Mouse (Mus musculus): ENCODE results near the gene Chrnb1. TPM values are rescaled to one million over a fixed set of nuclear protein-coding genes. Genes with fewer than 3 reads are reported as not detected.

The Chrnb1 gene
- polyA plus RNA-seq, 1 experiment from 2014 or later, result 3.5 TPM

DNA sequence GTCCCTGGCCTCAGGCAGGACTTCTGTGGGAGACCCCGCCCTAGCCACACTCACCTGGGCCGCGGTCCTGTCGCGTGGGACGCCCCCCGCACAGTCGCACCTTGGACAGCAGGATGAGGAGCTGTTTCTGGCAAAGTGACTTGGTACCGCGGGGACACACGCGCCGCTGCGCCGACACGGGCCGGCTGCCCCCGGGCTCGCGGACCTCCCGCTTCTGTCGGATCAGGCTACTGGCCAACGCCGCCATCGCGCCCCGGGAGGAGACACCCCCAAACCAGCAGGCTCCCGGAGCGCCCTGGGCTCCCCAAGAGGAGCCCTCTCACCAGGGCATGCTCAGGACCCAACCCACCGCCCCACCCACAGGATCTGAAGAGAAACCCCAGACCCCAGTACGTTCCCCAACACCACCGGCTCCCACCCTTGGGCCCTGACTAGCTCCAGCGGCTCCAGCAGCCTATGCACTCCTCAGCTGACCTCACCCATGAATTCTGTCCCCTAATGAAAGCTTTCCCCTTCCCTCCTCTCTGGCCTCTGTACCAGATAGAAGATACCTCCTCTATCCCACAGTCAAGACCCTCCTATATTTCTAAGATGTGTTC, 5.7 kb upstream of the Chrnb1 start, which contains the start of gene Fgf11:
Gene Fgf11 (minus strand): TSS at position 479 of the 599 bp plus-strand sequence.
- no peaks in the 10 kb centered on the region for H3K36me3 ChIP-seq (ENCODE audit: control insufficient read depth, insufficient read depth, low read length)
- peak within 1 kb of the TSS; percentile 48 for H3K9ac ChIP-seq (ENCODE audit: low read length)
- H3K27me3 ChIP-seq (replicated peaks; ENCODE audit: control insufficient read depth, insufficient read depth, low read length), result peaks cover 38% of the 10 kb centered on the region
- H3K9me3 ChIP-seq (ENCODE audit: control insufficient read depth, low read length), result no peaks in the 10 kb centered on the region
- H3K4me1 ChIP-seq (replicated peaks; ENCODE audit: control insufficient read depth, insufficient read depth, low read length), result peaks cover 44% of the 10 kb centered on the region
- peak within 1 kb of the TSS; percentile 19; the same call in 1 of the 2 replicates for H3K27ac ChIP-seq (ENCODE audit: low read depth)
- DNase-seq (ENCODE audit: low spot score) (peak; percentile 59), ATAC-seq (replicated peaks; ENCODE audit: low FRiP score, low TSS enrichment, low read depth) (no peak)
- under 1% methylated on average over 33 of the region's 33 CpGs for WGBS
- H3K4me3 ChIP-seq (ENCODE audit: low read depth, low read length), result peak within 1 kb of the TSS; percentile 58
- H3K4me2 ChIP-seq (ENCODE audit: low read length), result peak within 1 kb of the TSS; percentile 82

DNA sequence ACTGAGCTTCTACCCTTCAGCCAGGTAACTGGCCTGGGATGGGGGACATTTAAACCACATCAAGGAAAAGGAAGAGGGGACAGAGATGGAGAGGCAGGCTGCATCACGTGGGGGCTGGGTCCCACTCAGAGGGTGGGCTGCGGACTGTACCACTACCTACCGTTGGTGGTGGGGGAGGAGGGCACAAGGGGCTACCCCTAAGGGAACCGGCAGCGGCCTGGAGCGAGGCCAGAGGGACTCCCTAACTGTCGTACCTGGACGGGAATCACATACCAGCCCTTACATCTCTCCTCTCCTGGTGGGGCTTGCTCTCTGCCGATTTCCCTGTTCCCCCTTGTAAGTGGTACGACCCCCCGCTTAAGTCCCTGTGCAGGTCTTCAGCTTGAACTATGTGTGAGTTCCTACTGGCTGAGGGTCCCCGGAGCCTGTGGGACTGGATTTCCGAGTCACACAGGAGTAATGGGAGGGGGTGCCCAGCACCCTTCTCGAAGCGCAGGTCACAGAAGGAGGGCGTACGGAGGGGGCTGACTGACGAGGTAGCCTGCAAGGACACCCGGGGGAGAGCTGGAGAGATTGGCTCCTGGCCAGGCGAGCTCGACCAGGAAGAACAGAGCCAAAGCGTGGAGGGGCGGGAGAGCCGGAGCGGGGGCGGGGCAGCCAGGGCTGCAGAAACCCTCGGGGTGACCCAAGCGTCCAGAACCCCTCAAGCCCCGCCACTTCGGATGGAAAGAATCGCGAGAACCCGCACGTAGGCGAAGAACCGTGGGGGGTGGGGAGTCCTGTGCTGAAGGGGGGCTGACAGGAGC, 4.9 kb upstream of the Chrnb1 start:
- no peaks in the 10 kb centered on the region for H3K9me3 ChIP-seq (ENCODE audit: control insufficient read depth, low read length)
- 1% methylated on average over 36 of the region's 36 CpGs for WGBS
- peak overlapping the region; percentile 41 for H3K4me3 ChIP-seq (ENCODE audit: low read depth, low read length)
- H3K9ac ChIP-seq (ENCODE audit: low read length), result peak overlapping the region; percentile 48
- H3K4me2 ChIP-seq (ENCODE audit: low read length), result peak overlapping the region; percentile 82
- DNase-seq (ENCODE audit: low spot score), result peak; percentile 90
- H3K27ac ChIP-seq (ENCODE audit: low read depth), result peak overlapping the region; percentile 19; the same call in 1 of the 2 replicates
- peaks cover 44% of the 10 kb centered on the region for H3K4me1 ChIP-seq (replicated peaks; ENCODE audit: control insufficient read depth, insufficient read depth, low read length)
- 0 out of 2 replicates have a peak, but pooled peaks have one; percentile 22 for ATAC-seq (replicated peaks; ENCODE audit: low FRiP score, low TSS enrichment, low read depth)
- H3K27me3 ChIP-seq (replicated peaks; ENCODE audit: control insufficient read depth, insufficient read depth, low read length), result peaks cover 31% of the 10 kb centered on the region
- H3K36me3 ChIP-seq (ENCODE audit: control insufficient read depth, insufficient read depth, low read length), result no peaks in the 10 kb centered on the region

DNA sequence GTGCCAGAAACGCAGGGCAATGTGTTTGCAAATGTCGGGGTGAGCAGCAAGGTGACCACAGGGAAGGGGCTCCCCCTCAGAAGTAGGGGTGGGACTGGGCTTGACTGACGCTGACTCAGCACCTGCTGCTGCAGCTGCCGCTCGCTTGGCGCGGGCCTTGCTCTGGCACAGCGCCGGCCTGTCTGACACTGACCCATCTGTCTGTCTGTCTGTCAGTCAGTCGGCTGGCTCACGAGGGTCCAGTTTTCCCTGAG, 4.3 kb upstream of the Chrnb1 start:
- no peak for ATAC-seq (replicated peaks; ENCODE audit: low FRiP score, low TSS enrichment, low read depth)
- peak overlapping the region; percentile 41 for H3K4me3 ChIP-seq (ENCODE audit: low read depth, low read length)
- WGBS, result 4% methylated on average over 11 of the region's 11 CpGs
- peak overlapping the region; percentile 48; the same call in 1 of the 2 replicates for H3K9ac ChIP-seq (ENCODE audit: low read length)
- H3K9me3 ChIP-seq (ENCODE audit: control insufficient read depth, low read length), result no peaks in the 10 kb centered on the region
- H3K27ac ChIP-seq (ENCODE audit: low read depth), result 0 out of 2 replicates have a peak overlapping the region, but pooled peaks have one; percentile 19
- H3K27me3 ChIP-seq (replicated peaks; ENCODE audit: control insufficient read depth, insufficient read depth, low read length), result peaks cover 26% of the 10 kb centered on the region; the same call in 1 of the 2 replicates
- DNase-seq (ENCODE audit: low spot score), result no peak
- H3K4me2 ChIP-seq (ENCODE audit: low read length), result peak overlapping the region; percentile 82
- H3K4me1 ChIP-seq (replicated peaks; ENCODE audit: control insufficient read depth, insufficient read depth, low read length), result peaks cover 44% of the 10 kb centered on the region
- no peaks in the 10 kb centered on the region for H3K36me3 ChIP-seq (ENCODE audit: control insufficient read depth, insufficient read depth, low read length)

DNA sequence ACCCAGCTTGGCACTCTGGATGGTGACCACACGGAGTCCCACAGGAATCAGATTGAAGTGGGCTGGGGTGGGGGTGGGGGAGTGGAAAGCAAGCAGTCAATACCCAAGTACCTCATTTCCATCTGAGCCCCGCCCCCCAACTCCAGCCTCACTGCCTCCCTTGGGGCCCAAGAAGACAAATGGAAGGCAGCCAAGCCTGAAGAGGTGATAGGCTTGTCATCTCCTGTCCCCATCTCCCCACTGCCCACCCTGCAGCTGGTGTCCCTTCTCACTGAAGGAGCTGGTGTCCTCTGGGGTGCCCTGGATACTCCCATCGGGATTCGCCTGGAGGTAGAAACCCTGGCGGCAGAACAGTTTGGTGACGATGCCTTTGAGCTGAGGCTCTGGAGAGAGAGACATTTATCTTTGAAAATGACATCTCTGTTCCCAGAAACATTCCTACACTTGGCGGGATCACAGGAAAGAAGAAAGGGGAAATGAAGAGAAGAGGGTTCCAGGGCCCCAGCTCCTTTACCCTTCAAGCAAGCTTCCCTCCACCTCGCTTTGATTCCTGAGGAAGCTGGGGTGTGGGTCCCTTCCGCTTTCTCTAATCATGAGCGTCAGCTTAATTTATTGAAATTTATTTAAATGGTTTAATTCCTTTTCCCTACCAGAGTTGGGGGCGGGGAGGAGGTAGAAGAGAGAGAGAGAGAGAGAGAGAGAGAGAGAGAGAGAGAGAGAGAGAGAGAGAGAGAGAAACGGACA, 3.8 kb upstream of the Chrnb1 start:
- peak overlapping the region; percentile 82 for H3K4me2 ChIP-seq (ENCODE audit: low read length)
- 31% methylated on average over 12 of the region's 12 CpGs for WGBS
- no peak overlapping the region for H3K9ac ChIP-seq (ENCODE audit: low read length)
- peaks cover 40% of the 10 kb centered on the region for H3K4me1 ChIP-seq (replicated peaks; ENCODE audit: control insufficient read depth, insufficient read depth, low read length)
- H3K36me3 ChIP-seq (ENCODE audit: control insufficient read depth, insufficient read depth, low read length), result no peaks in the 10 kb centered on the region
- H3K27me3 ChIP-seq (replicated peaks; ENCODE audit: control insufficient read depth, insufficient read depth, low read length), result peaks cover 22% of the 10 kb centered on the region; the same call in 1 of the 2 replicates
- no peaks in the 10 kb centered on the region for H3K9me3 ChIP-seq (ENCODE audit: control insufficient read depth, low read length)
- no peak for DNase-seq (ENCODE audit: low spot score)
- H3K4me3 ChIP-seq (ENCODE audit: low read depth, low read length), result peak overlapping the region; percentile 41; the same call in 1 of the 2 replicates
- no peak for ATAC-seq (replicated peaks; ENCODE audit: low FRiP score, low TSS enrichment, low read depth)
- H3K27ac ChIP-seq (ENCODE audit: low read depth), result no peak overlapping the region

DNA sequence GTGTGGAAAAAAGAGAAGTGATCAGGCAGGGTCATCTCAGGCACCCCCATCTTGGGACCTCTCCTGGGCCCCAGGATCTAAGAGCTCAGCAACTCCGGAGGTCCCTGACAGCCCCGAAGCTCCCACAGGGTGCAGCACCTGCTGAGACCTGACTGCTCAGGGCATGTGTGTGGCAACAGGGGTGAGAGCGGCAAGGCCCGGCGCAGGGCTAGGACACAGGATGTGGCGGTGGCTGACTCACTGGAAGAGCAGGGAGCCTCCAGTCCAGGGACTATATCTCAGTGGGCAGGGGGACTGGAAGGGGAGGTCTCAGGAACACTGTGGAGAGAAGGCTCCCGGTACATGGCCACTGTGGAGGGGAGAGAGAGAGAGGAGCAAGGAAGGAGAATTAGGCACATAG, 2.2 kb upstream of the Chrnb1 start:
- Histone ChIP-seq H3K27me3 (replicated peaks; ENCODE audit: control insufficient read depth, insufficient read depth, low read length) (peaks cover 15% of the 10 kb centered on the region; the same call in 1 of the 2 replicates), H3K4me2 (ENCODE audit: low read length) (no peak overlapping the region), H3K9me3 (ENCODE audit: control insufficient read depth, low read length) (no peaks in the 10 kb centered on the region), H3K27ac (ENCODE audit: low read depth) (no peak overlapping the region), H3K36me3 (ENCODE audit: control insufficient read depth, insufficient read depth, low read length) (no peaks in the 10 kb centered on the region), H3K4me3 (ENCODE audit: low read depth, low read length) (no peak overlapping the region), H3K9ac (ENCODE audit: low read length) (no peak overlapping the region), H3K4me1 (replicated peaks; ENCODE audit: control insufficient read depth, insufficient read depth, low read length) (peaks cover 29% of the 10 kb centered on the region)
- ATAC-seq (replicated peaks; ENCODE audit: low FRiP score, low TSS enrichment, low read depth) (no peak), DNase-seq (ENCODE audit: low spot score) (no peak)
- WGBS, result 74% methylated on average over 7 of the region's 7 CpGs

DNA sequence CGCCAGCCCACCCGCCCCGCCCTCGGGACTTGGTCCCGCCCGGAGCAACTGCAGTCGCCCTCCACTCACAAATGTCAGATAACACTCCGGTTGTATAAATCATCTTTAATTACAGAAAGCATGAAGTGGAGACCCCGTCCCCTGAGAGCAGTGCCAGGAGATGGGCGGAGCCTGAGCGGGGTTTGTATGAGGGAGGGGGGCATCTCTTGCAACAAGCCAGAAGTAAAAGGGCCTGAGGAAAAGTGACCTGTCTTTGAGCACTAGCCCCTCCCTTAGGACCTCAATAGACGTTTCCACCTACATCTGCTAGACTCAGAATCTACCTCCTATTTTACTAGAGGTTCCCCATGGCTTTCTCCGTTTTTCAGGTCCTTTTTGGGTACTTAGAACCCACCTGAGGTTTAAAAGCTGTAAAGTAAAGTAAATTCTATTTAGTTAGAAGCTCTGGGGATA, 266 bp upstream of the Chrnb1 start:
- Histone ChIP-seq H3K4me2 (ENCODE audit: low read length) (peak overlapping the region; percentile 99), H3K4me3 (ENCODE audit: low read depth, low read length) (peak overlapping the region; percentile 50), H3K9me3 (ENCODE audit: control insufficient read depth, low read length) (no peaks in the 10 kb centered on the region), H3K36me3 (ENCODE audit: control insufficient read depth, insufficient read depth, low read length) (no peaks in the 10 kb centered on the region), H3K27ac (ENCODE audit: low read depth) (no peak overlapping the region), H3K27me3 (replicated peaks; ENCODE audit: control insufficient read depth, insufficient read depth, low read length) (no peaks in the 10 kb centered on the region), H3K4me1 (replicated peaks; ENCODE audit: control insufficient read depth, insufficient read depth, low read length) (peaks cover 15% of the 10 kb centered on the region), H3K9ac (ENCODE audit: low read length) (peak overlapping the region; percentile 41; the same call in 1 of the 2 replicates)
- DNase-seq (ENCODE audit: low spot score) (no peak), ATAC-seq (replicated peaks; ENCODE audit: low FRiP score, low TSS enrichment, low read depth) (no peak)
- WGBS, result 2% methylated on average over 13 of the region's 13 CpGs

DNA sequence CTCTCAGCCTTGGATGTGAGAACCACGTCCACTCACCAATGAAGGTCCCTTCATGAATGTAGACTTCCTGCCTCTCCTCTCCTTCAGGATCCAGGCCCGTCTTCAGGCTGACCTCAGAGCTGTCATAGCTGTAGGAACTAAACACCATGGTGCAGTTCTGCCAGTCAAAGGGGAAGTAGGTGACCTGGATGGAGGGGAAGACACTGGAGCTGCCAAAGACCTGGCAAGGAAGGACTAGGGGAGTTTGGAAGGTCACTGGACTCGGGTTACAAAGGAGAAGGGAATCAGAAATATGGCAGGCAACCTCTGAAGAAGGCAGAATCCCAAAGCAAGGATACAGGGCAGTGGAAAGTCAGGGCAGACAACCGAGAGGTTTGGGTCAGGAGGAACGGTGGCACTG, 2.3 kb downstream of the Chrnb1 start:
- H3K9me3 ChIP-seq (ENCODE audit: control insufficient read depth, low read length), result no peaks in the 10 kb centered on the region
- WGBS, result 55% methylated on average over 5 of the region's 5 CpGs
- ATAC-seq (replicated peaks; ENCODE audit: low FRiP score, low TSS enrichment, low read depth), result no peak

DNA sequence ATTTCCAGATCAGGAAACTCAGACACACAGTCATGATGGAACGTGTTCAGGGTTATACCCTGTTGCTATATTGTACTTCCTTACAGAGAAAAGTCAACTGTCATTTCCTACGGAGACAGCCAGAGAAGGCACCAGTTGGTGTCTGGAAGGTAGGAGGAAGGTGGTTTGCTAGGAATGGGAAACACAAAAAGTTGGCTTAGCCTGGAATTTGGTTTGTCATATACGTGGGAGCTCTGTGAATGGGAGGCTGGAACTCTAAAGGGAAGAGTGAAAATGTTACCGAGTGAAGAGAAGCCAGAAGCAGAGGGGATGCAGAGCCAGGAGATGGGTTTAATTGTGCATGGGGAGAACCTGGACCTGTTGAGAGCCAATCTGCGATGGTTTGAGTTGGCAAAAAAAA, 4.3 kb downstream of the Chrnb1 start:
- no peak for ATAC-seq (replicated peaks; ENCODE audit: low FRiP score, low TSS enrichment, low read depth)
- Histone ChIP-seq H3K9me3 (ENCODE audit: control insufficient read depth, low read length) (no peaks in the 10 kb centered on the region), H3K4me1 (replicated peaks; ENCODE audit: control insufficient read depth, insufficient read depth, low read length) (no peaks in the 10 kb centered on the region), H3K4me3 (ENCODE audit: low read depth, low read length) (no peak overlapping the region), H3K27ac (ENCODE audit: low read depth) (no peak overlapping the region), H3K36me3 (ENCODE audit: control insufficient read depth, insufficient read depth, low read length) (no peaks in the 10 kb centered on the region), H3K9ac (ENCODE audit: low read length) (no peak overlapping the region), H3K27me3 (replicated peaks; ENCODE audit: control insufficient read depth, insufficient read depth, low read length) (no peaks in the 10 kb centered on the region), H3K4me2 (ENCODE audit: low read length) (no peak overlapping the region)
- no peak for DNase-seq (ENCODE audit: low spot score)
- 71% methylated on average over 5 of the region's 5 CpGs for WGBS

More for the DNA sequence above, 2.3 kb downstream of the Chrnb1 start:
- DNase-seq (ENCODE audit: low spot score), result no peak
- Histone ChIP-seq H3K27ac (ENCODE audit: low read depth) (no peak overlapping the region), H3K36me3 (ENCODE audit: control insufficient read depth, insufficient read depth, low read length) (no peaks in the 10 kb centered on the region), H3K27me3 (replicated peaks; ENCODE audit: control insufficient read depth, insufficient read depth, low read length) (no peaks in the 10 kb centered on the region), H3K4me3 (ENCODE audit: low read depth, low read length) (no peak overlapping the region), H3K4me1 (replicated peaks; ENCODE audit: control insufficient read depth, insufficient read depth, low read length) (no peaks in the 10 kb centered on the region), H3K9ac (ENCODE audit: low read length) (no peak overlapping the region), H3K4me2 (ENCODE audit: low read length) (no peak overlapping the region)
